Mouse (Mus musculus): Measurements from ENCODE around the gene Abl2. TPM values are rescaled to one million over a fixed set of nuclear protein-coding genes. Genes with fewer than 3 reads are reported as not detected.

Gene Abl2
- total RNA-seq, 2 experiments from 2014 or later: 19.7 to 23.5 TPM

Other genes starting within 250 kb of the Abl2 start
- gene Nphs2, start 248.1 kb upstream of the Abl2 start, total RNA-seq (2021): not detected
- 100 to 1,000 TPM; 384 to 421 TPM for gene Gm2000, start 192.7 kb upstream of the Abl2 start, total RNA-seq (2021)
- gene Axdnd1, start 137.6 kb upstream of the Abl2 start, total RNA-seq (2021): not detected
- 10 to 100 TPM in 1 of 2 experiments, 1 to 10 TPM in 1; 7.1 to 11.7 TPM for gene Soat1, start 84.5 kb upstream of the Abl2 start, total RNA-seq (2021)
- gene Gm10031, start 34.8 kb upstream of the Abl2 start, total RNA-seq (2021): 10 to 100 TPM; 47.4 to 53.4 TPM
- 10 to 100 TPM in 1 of 2 experiments, 1 to 10 TPM in 1; 9.2 to 10.6 TPM for gene Tor3a, start 115.6 kb downstream of the Abl2 start, total RNA-seq (2021)
- gene Fam20b, start 160.3 kb downstream of the Abl2 start, total RNA-seq (2021): 10 to 100 TPM; 48.1 to 51.9 TPM

All from heart, postnatal 25 days (tissue).